Mouse (Mus musculus): ENCODE results near the gene Atpif1. TPM values are rescaled to one million over a fixed set of nuclear protein-coding genes. Genes with fewer than 3 reads are reported as not detected.

Gene Atpif1
- not detected in 2 replicates for polyA plus RNA-seq (2012; ENCODE audit: insufficient read depth, insufficient read length, low replicate concordance, missing spikeins)

DNA sequence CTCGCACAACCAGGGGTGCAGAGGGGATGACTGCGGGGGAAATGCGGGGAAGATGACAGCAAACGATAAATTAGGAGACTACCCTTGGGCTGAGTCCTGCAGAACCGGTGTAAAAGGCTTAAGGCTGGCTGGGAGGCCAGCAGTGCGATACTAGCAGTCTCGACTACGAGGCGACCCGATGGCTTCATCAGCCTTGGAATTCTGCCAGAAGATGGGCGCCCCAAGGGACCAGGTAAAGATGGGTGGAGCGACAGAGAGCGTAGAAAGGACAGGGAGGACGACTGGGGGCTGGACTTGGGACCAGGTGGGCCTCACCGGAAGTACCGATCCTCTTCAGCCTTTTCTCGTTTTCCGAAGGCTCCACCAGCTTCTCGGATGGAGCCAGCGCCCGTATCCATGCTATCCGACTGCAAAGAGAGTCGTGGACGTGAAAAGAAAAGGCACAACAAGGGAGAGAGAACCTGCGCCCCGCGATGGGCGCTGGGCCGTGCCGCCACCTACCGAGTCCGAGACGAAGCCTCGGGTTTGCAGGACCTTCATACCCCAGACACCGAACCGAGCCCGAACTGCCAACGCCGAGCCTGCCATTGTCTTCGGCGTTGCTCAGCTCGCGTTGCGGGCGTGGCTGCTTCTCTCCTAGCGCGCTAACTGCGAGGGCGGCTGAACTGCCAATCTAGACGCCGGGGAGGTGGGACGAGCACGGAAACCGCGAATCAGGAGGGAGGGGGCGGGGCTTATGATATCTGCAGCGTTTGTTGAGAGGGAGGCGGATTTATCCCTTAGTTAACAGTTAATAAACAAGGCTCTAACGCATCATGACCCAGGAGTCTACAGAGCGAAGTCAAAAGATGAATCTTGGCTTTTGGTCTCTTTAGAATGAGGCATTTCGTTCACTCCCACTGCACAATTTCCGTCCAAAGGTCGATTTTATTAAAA lies at the start of gene Atpif1:
Gene Atpif1, minus strand, starts transcription at position 679 of the 936 bp plus-strand sequence.
- WGBS: under 1% methylated on average over 63 of the region's 63 CpGs
- peak within 1 kb of the TSS; percentile 82 for H3K27ac ChIP-seq (ENCODE audit: insufficient read depth, low read depth, low read length)
- TF ChIP-seq CTCF (IDR thresholded peaks at IDR 0.05; ENCODE audit: insufficient read depth, low read depth, low read length) (no peak), POLR2A (IDR thresholded peaks at IDR 0.05; ENCODE audit: insufficient read depth, low read depth, low read length) (peak; percentile 97)
- H3K4me1 ChIP-seq (ENCODE audit: control insufficient read depth, insufficient read depth, low read length): peaks cover 8% of the 10 kb centered on the region; the same call in 1 of the 2 replicates
- H3K4me3 ChIP-seq (ENCODE audit: insufficient read depth, low read depth, low read length): peak within 1 kb of the TSS; percentile 94

GRCm38 (mm10) chr4:132574809-132575347 lies 41.4 kb upstream of the Atpif1 start:
- Histone ChIP-seq H3K4me1 (ENCODE audit: control insufficient read depth, insufficient read depth, low read length) (no peaks in the 10 kb centered on the region), H3K4me3 (ENCODE audit: insufficient read depth, low read depth, low read length) (no peak overlapping the region), H3K27ac (ENCODE audit: insufficient read depth, low read depth, low read length) (no peak overlapping the region)
- 91% methylated on average over 1 of the region's 1 CpGs for WGBS
- TF ChIP-seq POLR2A (IDR thresholded peaks at IDR 0.05; ENCODE audit: insufficient read depth, low read depth, low read length) (no peak), CTCF (IDR thresholded peaks at IDR 0.05; ENCODE audit: insufficient read depth, low read depth, low read length) (no peak)

DNA sequence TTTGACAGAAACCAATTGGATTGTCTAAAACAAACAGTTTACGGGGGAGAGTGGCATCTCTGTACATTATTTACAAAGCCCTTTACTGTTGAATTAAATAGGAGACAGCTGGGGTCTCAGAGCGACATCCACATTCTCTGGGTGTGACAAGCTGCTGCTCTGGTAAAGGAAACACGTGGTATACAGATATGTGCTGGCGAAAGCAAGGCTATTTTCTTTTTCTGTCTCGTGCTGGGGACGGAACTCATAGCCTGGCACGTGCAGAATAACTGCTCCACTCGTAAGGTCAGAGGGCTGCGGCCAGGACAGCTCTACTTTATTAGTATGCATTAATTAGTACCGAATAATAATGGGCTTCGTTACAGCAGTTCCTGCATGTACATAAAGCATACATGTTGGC lies 39.9 kb upstream of the Atpif1 start:
- Histone ChIP-seq H3K4me3 (ENCODE audit: insufficient read depth, low read depth, low read length) (no peak overlapping the region), H3K4me1 (ENCODE audit: control insufficient read depth, insufficient read depth, low read length) (no peaks in the 10 kb centered on the region), H3K27ac (ENCODE audit: insufficient read depth, low read depth, low read length) (no peak overlapping the region)
- 32% methylated on average over 11 of the region's 11 CpGs for WGBS
- no peak for TF ChIP-seq CTCF (IDR thresholded peaks at IDR 0.05; ENCODE audit: insufficient read depth, low read depth, low read length)
- no peak for TF ChIP-seq POLR2A (IDR thresholded peaks at IDR 0.05; ENCODE audit: insufficient read depth, low read depth, low read length)

DNA sequence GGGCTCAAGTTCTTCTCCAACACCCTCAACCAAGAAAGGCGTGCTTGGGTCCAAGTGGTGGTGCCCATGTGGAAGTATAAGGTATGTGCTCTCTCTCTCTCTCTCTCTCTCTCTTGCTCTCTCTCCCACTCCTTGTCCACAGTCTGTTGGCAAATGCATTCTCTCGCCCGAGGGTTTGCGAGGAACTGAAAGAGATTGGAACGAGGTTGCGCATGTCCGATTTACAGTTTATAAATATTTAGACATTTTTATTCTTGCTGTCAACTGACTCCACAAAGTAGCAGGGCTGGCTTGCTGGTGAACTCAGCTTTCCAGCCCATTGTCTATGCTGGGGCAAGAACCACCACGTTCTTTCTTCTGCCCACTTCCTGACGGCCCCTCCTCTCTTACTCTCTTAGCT lies 37.7 kb upstream of the Atpif1 start:
- Histone ChIP-seq H3K4me1 (ENCODE audit: control insufficient read depth, insufficient read depth, low read length) (no peaks in the 10 kb centered on the region), H3K27ac (ENCODE audit: insufficient read depth, low read depth, low read length) (no peak overlapping the region), H3K4me3 (ENCODE audit: insufficient read depth, low read depth, low read length) (no peak overlapping the region)
- TF ChIP-seq CTCF (IDR thresholded peaks at IDR 0.05; ENCODE audit: insufficient read depth, low read depth, low read length) (no peak), POLR2A (IDR thresholded peaks at IDR 0.05; ENCODE audit: insufficient read depth, low read depth, low read length) (no peak)
- 68% methylated on average over 9 of the region's 9 CpGs for WGBS

GRCm38 (mm10) chr4:132569115-132569514 lies 35.7 kb upstream of the Atpif1 start:
- Histone ChIP-seq H3K27ac (ENCODE audit: insufficient read depth, low read depth, low read length) (no peak overlapping the region), H3K4me1 (ENCODE audit: control insufficient read depth, insufficient read depth, low read length) (no peaks in the 10 kb centered on the region), H3K4me3 (ENCODE audit: insufficient read depth, low read depth, low read length) (no peak overlapping the region)
- WGBS: 91% methylated on average over 5 of the region's 5 CpGs
- TF ChIP-seq POLR2A (IDR thresholded peaks at IDR 0.05; ENCODE audit: insufficient read depth, low read depth, low read length) (no peak), CTCF (IDR thresholded peaks at IDR 0.05; ENCODE audit: insufficient read depth, low read depth, low read length) (0 out of 2 replicates have a peak, but pooled peaks have one; percentile 16)

- H3K4me1 ChIP-seq (ENCODE audit: control insufficient read depth, insufficient read depth, low read length): peaks cover 4% of the 10 kb centered on the region; the same call in 1 of the 2 replicates
- TF ChIP-seq POLR2A (IDR thresholded peaks at IDR 0.05; ENCODE audit: insufficient read depth, low read depth, low read length) (no peak), CTCF (IDR thresholded peaks at IDR 0.05; ENCODE audit: insufficient read depth, low read depth, low read length) (no peak)
- no peak overlapping the region for H3K4me3 ChIP-seq (ENCODE audit: insufficient read depth, low read depth, low read length)
- 76% methylated on average over 9 of the region's 9 CpGs for WGBS
- no peak overlapping the region for H3K27ac ChIP-seq (ENCODE audit: insufficient read depth, low read depth, low read length)
Measured at GRCm38 (mm10) chr4:132567361-132567779, 33.9 kb upstream of the Atpif1 start.

DNA sequence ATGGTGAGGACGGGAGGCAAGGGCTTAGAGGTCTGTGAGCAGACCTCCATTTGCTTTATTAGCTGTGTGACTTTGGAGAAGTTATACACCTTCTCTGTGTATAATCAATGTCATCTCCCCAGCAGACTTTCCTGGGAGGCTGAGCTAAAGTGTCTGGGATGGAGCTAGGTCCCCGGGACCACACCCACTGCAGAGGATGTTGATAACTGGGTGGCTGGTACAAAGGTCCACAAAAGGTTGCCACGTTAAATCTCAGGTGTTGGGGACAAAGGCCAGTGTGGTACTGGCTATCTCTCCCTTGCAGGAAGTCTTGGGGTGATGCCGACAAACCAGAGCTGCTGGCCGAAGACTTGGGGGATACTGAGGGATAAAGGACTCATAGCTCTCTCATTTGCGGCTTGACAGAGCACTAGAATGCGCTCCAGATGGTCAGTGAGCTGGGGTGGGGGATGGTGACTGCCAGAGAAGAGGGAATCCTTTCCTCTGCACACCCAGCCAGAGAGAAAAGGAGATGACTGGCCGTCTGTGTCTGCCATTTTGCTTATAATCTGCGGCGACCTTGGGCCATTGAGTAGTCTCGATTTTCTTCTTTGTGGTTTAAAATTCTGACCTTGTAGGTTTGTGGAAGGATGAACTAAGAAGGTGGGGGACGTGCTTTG lies 31.8 kb upstream of the Atpif1 start:
- H3K27ac ChIP-seq (ENCODE audit: insufficient read depth, low read depth, low read length): no peak overlapping the region
- TF ChIP-seq POLR2A (IDR thresholded peaks at IDR 0.05; ENCODE audit: insufficient read depth, low read depth, low read length) (no peak), CTCF (IDR thresholded peaks at IDR 0.05; ENCODE audit: insufficient read depth, low read depth, low read length) (no peak)
- 79% methylated on average over 12 of the region's 12 CpGs for WGBS
- H3K4me1 ChIP-seq (ENCODE audit: control insufficient read depth, insufficient read depth, low read length): peaks cover 4% of the 10 kb centered on the region; the same call in 1 of the 2 replicates
- H3K4me3 ChIP-seq (ENCODE audit: insufficient read depth, low read depth, low read length): no peak overlapping the region

GRCm38 (mm10) chr4:132563965-132564364 lies 30.5 kb upstream of the Atpif1 start, which contains the start of gene Ptafr:
Gene Ptafr, plus strand, starts transcription at chr4:132564067.
- peaks cover 4% of the 10 kb centered on the region; the same call in 1 of the 2 replicates for H3K4me1 ChIP-seq (ENCODE audit: control insufficient read depth, insufficient read depth, low read length)
- H3K27ac ChIP-seq (ENCODE audit: insufficient read depth, low read depth, low read length): no peak within 1 kb of the TSS
- H3K4me3 ChIP-seq (ENCODE audit: insufficient read depth, low read depth, low read length): no peak within 1 kb of the TSS
- TF ChIP-seq CTCF (IDR thresholded peaks at IDR 0.05; ENCODE audit: insufficient read depth, low read depth, low read length) (no peak), POLR2A (IDR thresholded peaks at IDR 0.05; ENCODE audit: insufficient read depth, low read depth, low read length) (no peak)
- WGBS: 46% methylated on average over 4 of the region's 4 CpGs
